In genomic region chr11:24020760-24021159, GRCm38 (mm10) we compare ENCODE assay signal across 35 mouse cellular contexts. TPM values are rescaled to one million over a fixed set of nuclear protein-coding genes. Genes with fewer than 3 reads are reported as not detected.
"Had no signal": no experiment of that assay in that cellular context is flagged by ENCODE, and none has a peak within 500 bp of the region (broad histone marks: within the 10 kb centered on the region; RNA-seq: fewer than 3 reads in every experiment).

No protein-coding gene starts in this region.

- DNase-seq: forebrain, postnatal 0 days; gastrocnemius, postnatal 14 days; gastrocnemius, postnatal 36 days; heart, postnatal 14 days; kidney, adult 11 months; kidney, adult 2 months; kidney, adult 9 months; kidney, postnatal 14 days; kidney, postnatal 36 days; layer of hippocampus, adult 9-11 months; layer of hippocampus, postnatal 36 days; left cerebral cortex, postnatal 4 days; lung, adult 18-20 months had no signal

- H3K4me2 ChIP-seq: hindbrain, embryonic 13.5 days; hindbrain, embryonic 15.5 days; kidney, embryonic 15.5 days; limb, embryonic 13.5 days; limb, embryonic 15.5 days; liver, embryonic 12.5 days had no signal

- ATAC-seq: forebrain, postnatal 0 days; hindbrain, postnatal 0 days; intestine, embryonic 16.5 days; liver, embryonic 12.5 days had no signal

- H3K36me3 ChIP-seq: hindbrain, embryonic 13.5 days; hindbrain, embryonic 15.5 days; kidney, embryonic 15.5 days; limb, embryonic 13.5 days; limb, embryonic 15.5 days; liver, embryonic 12.5 days had no signal

- H3K27me3 ChIP-seq: hindbrain, embryonic 13.5 days; hindbrain, embryonic 15.5 days; limb, embryonic 15.5 days had no signal

- H3K27ac ChIP-seq: heart, adult 2 months; hindbrain, embryonic 13.5 days; hindbrain, embryonic 15.5 days; hindbrain, postnatal 0 days; kidney, embryonic 15.5 days; kidney, postnatal 0 days; limb, embryonic 13.5 days; limb, embryonic 15.5 days; liver, embryonic 12.5 days; liver, embryonic 14.5 days had no signal

- H3K9me3 ChIP-seq: hindbrain, embryonic 13.5 days; hindbrain, embryonic 15.5 days; kidney, embryonic 15.5 days; limb, embryonic 13.5 days; limb, embryonic 15.5 days; liver, embryonic 12.5 days had no signal

- H3K9ac ChIP-seq: forebrain, postnatal 0 days; hindbrain, embryonic 13.5 days; hindbrain, embryonic 15.5 days; kidney, embryonic 15.5 days; limb, embryonic 13.5 days; limb, embryonic 15.5 days; liver, embryonic 12.5 days; liver, embryonic 14.5 days had no signal

- H3K4me3 ChIP-seq: heart, adult 2 months; hindbrain, embryonic 13.5 days; hindbrain, embryonic 15.5 days; kidney, embryonic 15.5 days; limb, embryonic 13.5 days; limb, embryonic 15.5 days; liver, embryonic 12.5 days had no signal

- H3K4me1 ChIP-seq: kidney, embryonic 15.5 days; limb, embryonic 13.5 days; limb, embryonic 15.5 days; liver, embryonic 12.5 days had no signal

RNA-seq across cellular contexts. Expression of gene A830031A19Rik, which starts 54.1 kb away (rescaled TPM):
- total RNA-seq: forebrain, postnatal 0 days; gastrocnemius, adult 18-20 months; gastrocnemius, adult 8-10 months; gastrocnemius, postnatal 14 days; gastrocnemius, postnatal 36 days; heart, adult 2 months; heart, postnatal 14 days; hematopoietic stem cell, adult 5-6 weeks; hindbrain, postnatal 0 days had no signal
- polyA plus RNA-seq: gonadal fat pad, adult 2 months; heart, adult 2 months; heart, embryonic 14.5 days; heart, embryonic 16.5 days; hindbrain, embryonic 11.5 days; hindbrain, embryonic 15.5 days; hindbrain, postnatal 0 days; intestine, embryonic 14.5 days; intestine, embryonic 16.5 days; kidney, adult 2 months; kidney, embryonic 15.5 days; kidney, postnatal 0 days; large intestine, adult 2 months; limb, embryonic 11.5 days; limb, embryonic 13.5 days; liver, embryonic 12.5 days; liver, embryonic 14.5 days; liver, embryonic 16.5 days had no signal
